Mouse (Mus musculus) heart, postnatal 0 days (tissue): ENCODE data around the gene Cd79a. TPM values are rescaled to one million over a fixed set of nuclear protein-coding genes. Genes with fewer than 3 reads are reported as not detected.
A peak's percentile ranks its signal among the peaks of the same experiment; 100 is the strongest.

ENCODE experiments used
- ATAC-seq: fragments of 200-750 bp; cut with Nextera tagmentation; 2 replicates; pipeline ENCODE4 v1.8.0; 2017; ENCODE audit warnings: low read depth, moderate number of reproducible peaks, moderate library complexity; ENCODE audit not compliant: insufficient read depth
- DNase-seq: peaks from one replicate; pipeline ENCODE4 v3.0.0-alpha.2; 2016; ENCODE audit warnings: low spot score
- H3K27ac ChIP-seq: fragments of 300-500 bp; sonication (generic); 2 replicates; pipeline ENCODE4 v1.5.1; 2014; ENCODE audit warnings: low read depth, mild to moderate bottlenecking
- H3K27me3 ChIP-seq: fragments of 300-500 bp; sonication (generic); 2 replicates; pipeline ENCODE4 v1.6.1; 2014; ENCODE audit warnings: low read length, mixed read lengths; ENCODE audit not compliant: control insufficient read depth, insufficient read depth
- H3K36me3 ChIP-seq: fragments of 300-500 bp; sonication (generic); replicated peaks from 2 replicates; pipeline ENCODE4 v1.6.1; 2014; ENCODE audit warnings: low read length, mixed read lengths; ENCODE audit not compliant: control insufficient read depth, insufficient read depth
- H3K4me1 ChIP-seq: fragments of 300-500 bp; sonication (generic); 2 replicates; pipeline ENCODE4 v1.6.1; 2014; ENCODE audit warnings: antibody characterized with exemption; ENCODE audit not compliant: control insufficient read depth, insufficient read depth
- H3K4me2 ChIP-seq: fragments of 300-500 bp; sonication (generic); 2 replicates; pipeline ENCODE4 v1.6.1; 2014; ENCODE audit warnings: low read depth, mild to moderate bottlenecking, low read length, moderate library complexity
- H3K4me3 ChIP-seq: fragments of 300-500 bp; sonication (generic); 2 replicates; pipeline ENCODE4 v1.5.1; 2014; ENCODE audit warnings: low read depth, low read length
- H3K9ac ChIP-seq: fragments of 300-500 bp; sonication (generic); replicated peaks from 2 replicates; pipeline ENCODE4 v1.6.1; 2014; ENCODE audit warnings: low read depth, low read length, mixed read lengths
- H3K9me3 ChIP-seq: fragments of 300-500 bp; sonication (generic); replicated peaks from 2 replicates; pipeline ENCODE4 v1.6.1; 2016; ENCODE audit warnings: low read length; ENCODE audit not compliant: control insufficient read depth
- CTCF ChIP-seq: IDR thresholded peaks from 2 replicates; pipeline ENCODE4 v1.5.1; 2016; ENCODE audit warnings: antibody characterized with exemption, control low read depth, low read depth
- EP300 ChIP-seq: IDR thresholded peaks from 2 replicates; pipeline ENCODE4 v1.6.1; 2016; ENCODE audit warnings: antibody characterized with exemption, low read depth
- WGBS: fragments of 180-500 bp; shearing (Covaris S2); extraction: QIAGEN DNeasy Blood & Tissue Kit; methylation state at CpG from one replicate; pipeline ENCODE4 v1.1.7; 2014; 5-methylcytosine and 5-hydroxymethylcytosine counted together
- polyA plus RNA-seq: library from polyadenylated mRNA; unstranded; fragments of >200 nt; fragmentation: Nextera tagmentation; extraction: Ambion mirVana; gene quantifications from 2 replicates; pipeline ENCODE4 v1.2.1, GENCODE M21; 2015
- total RNA-seq: library from RNA; depleted of rRNA; stranded (reverse); fragments of >200 nt; gene quantifications from 2 replicates; pipeline ENCODE4 v1.2.3, GENCODE M21; 2014; ENCODE audit warnings: low replicate concordance

Gene Cd79a
- total and polyA plus RNA-seq, 2 experiments from 2014 or later = 0.33 TPM; not detected in 1

- Histone ChIP-seq H3K4me2 (no peak overlapping the region), H3K27ac (no peak overlapping the region), H3K9me3 (no peaks in the 10 kb centered on the region), H3K9ac (no peak overlapping the region), H3K4me3 (no peak overlapping the region), H3K36me3 (no peaks in the 10 kb centered on the region), H3K27me3 (no peaks in the 10 kb centered on the region), H3K4me1 (no peaks in the 10 kb centered on the region)
- DNase-seq (no peak), ATAC-seq (no peak)
- WGBS = 86% methylated on average over 8 of the region's 8 CpGs
- TF ChIP-seq CTCF (no peak), EP300 (no peak)
These were observed 912 bp upstream of the Cd79a start for GRCm38 (mm10) chr7:24896269-24896668.

- DNase-seq = no peak
- Histone ChIP-seq H3K4me2 (no peak overlapping the region), H3K4me3 (no peak overlapping the region), H3K4me1 (0 out of 2 replicates have a peak, but pooled peaks cover 9% of the 10 kb centered on the region), H3K27me3 (no peaks in the 10 kb centered on the region), H3K27ac (no peak overlapping the region), H3K9me3 (no peaks in the 10 kb centered on the region), H3K9ac (no peak overlapping the region), H3K36me3 (no peaks in the 10 kb centered on the region)
- TF ChIP-seq CTCF (no peak), EP300 (no peak)
- no peak for ATAC-seq
- 73% methylated on average over 5 of the region's 5 CpGs for WGBS
These were observed 778 bp downstream of the Cd79a start for GRCm38 (mm10) chr7:24897959-24898358.

- H3K9me3 ChIP-seq = no peaks in the 10 kb centered on the region
- H3K9ac ChIP-seq = no peak overlapping the region
- DNase-seq (no peak), ATAC-seq (no peak)
- H3K27me3 ChIP-seq = no peaks in the 10 kb centered on the region
- no peaks in the 10 kb centered on the region for H3K36me3 ChIP-seq
- H3K4me3 ChIP-seq = no peak overlapping the region
- no peak overlapping the region for H3K27ac ChIP-seq
- WGBS = 58% methylated on average over 6 of the region's 6 CpGs
- peaks cover 11% of the 10 kb centered on the region; the same call in 1 of the 2 replicates for H3K4me1 ChIP-seq
- H3K4me2 ChIP-seq = no peak overlapping the region
- TF ChIP-seq EP300 (no peak), CTCF (no peak)
These were observed 3.9 kb downstream of the Cd79a start for GRCm38 (mm10) chr7:24901114-24901513.

- ATAC-seq (no peak), DNase-seq (no peak)
- H3K4me3 ChIP-seq = no peak overlapping the region
- H3K36me3 ChIP-seq = no peaks in the 10 kb centered on the region
- H3K4me2 ChIP-seq = peak overlapping the region; percentile 84; the same call in 1 of the 2 replicates
- H3K27ac ChIP-seq = peak overlapping the region; percentile 84
- no peaks in the 10 kb centered on the region for H3K27me3 ChIP-seq
- H3K9ac ChIP-seq = no peak overlapping the region
- H3K9me3 ChIP-seq = no peaks in the 10 kb centered on the region
- WGBS = 20% methylated on average over 1 of the region's 1 CpGs
- H3K4me1 ChIP-seq = peaks cover 11% of the 10 kb centered on the region; the same call in 1 of the 2 replicates
- TF ChIP-seq CTCF (no peak), EP300 (no peak)
These were observed 4.7 kb downstream of the Cd79a start for GRCm38 (mm10) chr7:24901842-24902241.

GRCm38 (mm10) chr7:24902264-24902629 is 5.1 kb downstream of the Cd79a start:
- H3K27ac ChIP-seq = peak overlapping the region; percentile 84
- TF ChIP-seq EP300 (no peak), CTCF (no peak)
- H3K4me2 ChIP-seq = peak overlapping the region; percentile 84
- WGBS = 43% methylated on average over 2 of the region's 2 CpGs
- H3K27me3 ChIP-seq = no peaks in the 10 kb centered on the region
- H3K9me3 ChIP-seq = no peaks in the 10 kb centered on the region
- ATAC-seq (no peak), DNase-seq (no peak)
- peak overlapping the region; percentile 60 for H3K9ac ChIP-seq
- peaks cover 11% of the 10 kb centered on the region; the same call in 1 of the 2 replicates for H3K4me1 ChIP-seq
- H3K36me3 ChIP-seq = no peaks in the 10 kb centered on the region
- peak overlapping the region; percentile 59 for H3K4me3 ChIP-seq
